Mouse (Mus musculus): Measurements from ENCODE around the gene Gm20897.
"Not testable (repeated sequence)": the region's sequence is repeated elsewhere in the genome, so short reads cannot be mapped to it uniquely, and the experiment has no call there.

The Gm20897 gene

DNA sequence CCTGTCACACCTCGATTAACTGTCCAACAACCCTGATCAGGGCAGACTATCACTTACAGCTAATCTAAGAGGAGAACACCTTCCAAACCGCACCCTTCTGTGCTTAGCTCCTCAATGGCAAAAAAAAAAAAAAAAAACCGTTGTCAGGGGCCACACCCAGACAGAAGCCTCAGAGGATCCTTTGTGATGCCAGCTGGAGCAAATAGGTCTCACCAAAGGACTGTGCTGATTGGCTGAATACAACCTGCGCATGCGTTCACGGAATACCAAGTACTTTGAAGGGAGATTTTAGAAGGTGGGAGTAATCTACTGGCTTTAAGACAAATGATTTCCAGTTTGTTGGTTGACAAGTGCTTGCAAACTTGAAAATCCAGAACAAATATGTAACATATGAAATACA, at the start of gene Gm20897:
Gene Gm20897 (minus strand): TSS at position 101 of the 400 bp plus-strand sequence.
- DNase-seq, result not testable (repeated sequence)
